Mouse (Mus musculus): Measurements from ENCODE around the gene Akt2. TPM values are rescaled to one million over a fixed set of nuclear protein-coding genes. Genes with fewer than 3 reads are reported as not detected.

The Akt2 gene
- total RNA-seq, 2 experiments from 2014 or later, result 171 to 178 TPM

DNA sequence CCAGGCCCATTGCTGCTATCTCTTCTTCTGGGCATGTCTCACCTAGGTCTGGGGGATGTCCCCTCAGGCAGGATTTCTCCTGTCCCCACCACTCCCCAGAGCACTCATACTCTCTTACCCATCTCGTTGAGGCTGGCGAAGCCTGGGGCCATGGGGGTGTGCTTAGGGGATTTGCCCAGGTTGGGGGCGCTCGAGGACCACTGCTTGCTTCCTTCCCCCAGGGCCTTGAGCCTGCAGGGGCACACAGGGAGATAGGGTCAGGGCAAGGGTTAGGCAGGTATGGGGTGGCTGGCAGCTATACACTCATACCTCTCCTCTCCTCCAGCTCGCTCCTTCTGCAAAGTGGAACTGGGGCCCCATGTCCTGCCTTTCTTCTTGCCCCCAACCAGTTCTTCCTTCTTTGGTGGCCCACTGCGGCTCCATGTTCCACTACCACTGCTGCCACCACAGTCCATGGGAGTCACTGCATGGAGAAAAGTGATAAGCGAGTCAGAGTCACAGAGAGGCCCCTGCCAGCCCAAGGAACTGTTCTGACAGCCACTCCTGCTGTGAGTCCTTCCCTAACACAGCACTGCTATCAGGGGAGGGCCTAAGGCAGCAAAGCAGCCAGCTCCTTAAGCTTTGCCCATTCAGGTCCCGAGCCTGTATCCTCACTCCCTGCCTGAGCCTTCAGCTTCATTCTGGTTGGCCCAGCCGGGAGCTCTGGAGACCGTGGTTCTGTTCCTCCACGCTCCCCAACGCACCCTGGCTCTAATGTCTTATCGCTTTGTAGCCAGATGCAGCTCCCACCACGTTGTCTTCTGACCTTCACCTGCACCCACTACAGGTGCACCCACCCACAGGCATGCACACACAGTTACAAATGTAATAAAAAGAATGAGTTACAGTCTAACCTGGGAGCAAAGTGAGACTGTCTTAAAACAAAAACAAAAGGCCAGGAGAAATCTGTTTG is 67.6 kb downstream of the Akt2 start:
- DNase-seq (ENCODE audit: low spot score), result no peak

DNA sequence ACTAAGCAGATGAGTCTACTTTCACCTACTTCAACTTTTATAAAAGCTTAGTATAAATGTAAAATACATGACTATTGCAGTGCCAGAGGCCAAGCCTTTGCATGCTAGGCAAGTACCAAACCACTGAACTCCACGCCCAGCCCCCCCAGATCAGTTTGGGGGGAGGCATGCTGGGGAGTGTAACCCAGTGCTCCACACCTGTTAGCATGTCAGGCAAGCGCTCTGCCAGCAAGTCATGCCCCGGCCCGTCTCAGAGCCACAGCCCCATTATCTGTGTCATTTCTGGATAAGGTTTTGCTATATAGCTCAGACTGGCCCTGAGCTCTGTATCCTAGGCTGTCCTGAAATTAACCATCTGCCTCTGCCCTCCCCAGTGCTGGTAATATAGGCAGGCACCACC is 70.7 kb downstream of the Akt2 start:
- no peak for DNase-seq (ENCODE audit: low spot score)

GRCm38 (mm10) chr7:27673064-27673574 is 81.8 kb downstream of the Akt2 start:
- no peak for DNase-seq (ENCODE audit: low spot score)

DNA sequence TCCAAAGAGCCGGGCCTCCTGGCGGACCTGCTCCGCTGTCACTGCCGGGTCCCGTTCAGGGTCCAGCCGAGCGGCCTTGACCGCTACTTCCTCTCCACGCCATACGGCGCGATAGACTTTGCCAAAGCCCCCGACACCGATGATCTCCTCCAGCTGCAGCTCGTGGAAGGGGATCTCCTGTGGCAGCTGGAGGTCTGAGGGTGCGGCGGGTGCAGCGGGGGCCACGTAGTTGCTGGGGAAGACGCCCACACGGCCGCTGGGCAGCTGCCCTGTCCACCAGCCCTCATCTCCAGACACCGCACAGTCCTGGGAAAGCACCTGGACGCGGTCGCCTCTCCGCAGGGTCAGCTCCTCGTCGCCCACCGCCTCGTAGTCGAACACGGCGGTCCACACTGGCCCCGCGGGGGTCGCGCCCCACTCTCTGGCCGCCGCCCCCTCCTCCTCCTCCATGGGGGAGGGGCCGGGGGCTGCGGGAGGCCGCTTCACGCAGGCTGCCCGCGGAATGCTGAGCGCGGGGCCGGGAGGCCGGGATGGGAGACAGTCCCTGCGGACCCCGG is 82.3 kb downstream of the Akt2 start:
- no peak for DNase-seq (ENCODE audit: low spot score)

DNA sequence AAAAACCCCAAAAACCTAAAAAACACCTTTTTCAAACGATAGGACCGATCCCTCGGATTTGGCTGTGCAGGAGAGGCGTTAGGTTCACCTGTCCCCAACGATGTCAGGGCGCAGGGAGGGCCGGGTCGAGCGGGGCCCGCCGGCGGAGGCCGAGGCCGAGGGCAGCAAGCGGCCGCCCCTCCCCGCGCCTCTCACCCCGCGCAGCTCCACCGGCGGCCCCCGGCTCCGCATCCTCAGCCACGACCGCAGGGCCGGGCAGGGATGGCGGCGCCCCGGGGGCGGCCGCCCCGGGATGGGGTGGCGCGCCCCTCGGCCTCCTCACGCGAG is 82.8 kb downstream of the Akt2 start:
- no peak for DNase-seq (ENCODE audit: low spot score)

- peak; percentile 93 for DNase-seq (ENCODE audit: low spot score)
These were observed 83.3 kb downstream of the Akt2 start, which contains the start of gene Map3k10 for GRCm38 (mm10) chr7:27674522-27675221. Gene Map3k10 (minus strand): TSS chr7:27674598.

DNA sequence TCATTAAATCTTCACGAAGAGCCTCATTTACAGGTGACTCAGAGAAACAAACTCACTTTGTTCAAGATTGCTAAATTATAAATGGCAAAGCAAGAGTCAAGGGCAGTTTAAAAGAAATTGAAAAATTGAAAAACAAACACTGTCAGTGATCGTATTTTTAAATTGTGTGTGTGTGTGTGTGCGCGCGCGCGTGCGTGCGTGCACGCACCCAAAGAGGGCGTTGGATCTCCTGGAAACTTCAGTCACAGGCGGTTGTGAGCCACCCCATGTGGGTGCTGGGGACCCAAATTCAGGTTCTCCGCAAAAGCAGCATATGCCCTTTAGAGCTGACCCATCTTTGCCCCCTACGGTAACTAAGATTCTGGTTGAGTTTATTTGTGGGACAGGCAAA is 83.9 kb downstream of the Akt2 start:
- no peak for DNase-seq (ENCODE audit: low spot score)

DNA sequence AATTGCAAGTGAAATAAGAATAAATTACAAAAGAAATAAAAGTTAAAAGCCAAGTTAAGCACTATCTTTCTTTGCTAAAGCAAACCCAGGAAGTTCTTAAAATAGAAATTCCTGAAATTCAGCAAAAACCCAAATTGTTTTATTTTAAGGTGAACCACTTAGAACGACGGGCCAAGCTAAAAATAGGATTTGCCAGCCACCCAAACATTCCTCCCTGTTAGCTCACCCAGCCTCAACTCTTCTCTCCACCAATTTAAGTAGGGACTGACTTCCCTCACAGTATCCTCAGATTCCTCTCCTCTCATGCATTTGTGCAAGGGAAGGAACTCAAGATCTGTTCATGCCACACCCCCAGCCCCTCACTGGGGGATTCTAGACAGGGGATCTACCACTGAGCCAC is 91.9 kb downstream of the Akt2 start:
- no peak for DNase-seq (ENCODE audit: low spot score)

GRCm38 (mm10) chr7:27685220-27685619 is 93.9 kb downstream of the Akt2 start:
- no peak for DNase-seq (ENCODE audit: low spot score)

DNA sequence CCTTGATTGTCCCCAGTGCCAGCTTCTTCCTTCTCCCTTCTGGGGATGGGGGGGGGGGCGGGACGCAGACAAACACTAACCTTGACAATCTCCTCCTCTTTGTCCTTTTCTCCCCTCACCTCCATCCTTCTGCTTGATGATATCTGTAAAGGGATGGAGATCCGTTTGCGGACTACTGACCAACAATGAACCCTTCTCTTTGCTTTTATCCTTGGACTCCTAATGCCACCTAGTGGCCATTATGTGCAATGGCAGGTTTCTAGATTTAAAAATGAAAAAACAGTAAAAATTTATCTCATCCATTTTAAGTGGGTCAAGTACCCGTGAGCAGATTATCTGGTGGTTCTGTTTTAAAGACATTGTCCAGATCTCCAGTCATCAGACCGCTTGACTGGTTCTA is 94.3 kb downstream of the Akt2 start:
- DNase-seq (ENCODE audit: low spot score), result no peak

DNA sequence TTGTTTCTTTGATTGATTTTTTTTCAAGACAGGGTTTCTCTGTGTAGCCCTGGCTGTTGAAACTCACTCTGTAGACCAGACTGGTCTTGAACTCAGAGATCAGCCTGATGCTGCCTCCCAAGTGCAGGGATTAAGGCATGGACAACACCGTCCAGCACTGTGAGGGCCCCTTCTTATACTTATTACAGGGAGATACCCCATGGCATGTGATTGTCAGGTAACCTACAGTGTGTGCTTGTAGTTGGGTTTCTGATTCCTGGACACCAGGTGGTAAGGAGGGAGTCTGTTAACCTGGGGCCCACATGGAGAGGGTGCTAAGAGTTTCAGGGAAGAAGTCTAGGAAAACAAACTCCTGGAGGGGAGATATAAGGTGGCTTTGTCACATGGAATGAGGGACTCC is 95.7 kb downstream of the Akt2 start:
- DNase-seq (ENCODE audit: low spot score), result no peak

DNA sequence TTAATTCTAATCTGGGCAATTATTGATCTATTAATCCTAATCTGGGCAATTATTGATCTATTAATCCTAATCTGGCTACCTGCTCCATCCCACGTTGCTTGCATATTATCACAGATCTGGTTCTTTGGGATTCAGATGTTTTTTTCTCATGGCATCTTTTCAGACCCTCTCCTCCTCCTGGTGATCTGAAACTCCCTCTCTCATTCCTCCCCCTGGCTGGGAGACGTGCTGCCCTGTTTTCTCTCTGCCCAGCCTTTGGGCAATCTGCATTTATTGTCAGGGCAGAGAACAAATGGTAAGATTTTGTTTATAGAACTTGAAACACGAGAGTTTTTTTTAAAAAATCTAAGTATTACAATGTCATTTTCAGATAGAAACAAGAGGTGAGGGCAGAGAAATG is 96.5 kb downstream of the Akt2 start:
- DNase-seq (ENCODE audit: low spot score), result no peak

DNA sequence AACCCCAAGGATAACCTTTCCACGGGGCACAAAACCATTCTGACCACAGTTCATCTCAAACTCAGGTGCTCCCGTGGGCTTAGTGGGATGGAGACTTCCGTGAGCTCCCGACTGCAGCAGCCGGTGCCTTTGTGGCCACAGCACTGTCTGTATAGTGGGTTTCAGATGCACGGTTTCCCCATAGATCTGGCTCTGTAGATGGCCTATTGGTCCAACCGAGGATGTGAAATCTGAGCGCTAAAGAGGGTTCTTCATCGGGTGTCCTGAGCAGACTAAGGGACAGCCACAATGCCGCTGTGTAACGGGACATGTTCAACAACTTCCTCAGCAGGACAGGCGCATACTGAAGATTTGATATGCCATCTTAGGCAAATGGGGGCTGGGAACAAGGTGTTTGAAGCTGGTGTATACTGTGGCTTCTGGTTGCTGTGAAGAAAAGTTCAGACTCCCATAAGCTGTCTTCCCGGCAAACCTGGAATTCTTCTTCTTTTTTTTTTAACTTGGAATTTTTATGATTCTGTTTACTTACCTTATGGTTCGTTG is 97.0 kb downstream of the Akt2 start:
- no peak for DNase-seq (ENCODE audit: low spot score)

DNA sequence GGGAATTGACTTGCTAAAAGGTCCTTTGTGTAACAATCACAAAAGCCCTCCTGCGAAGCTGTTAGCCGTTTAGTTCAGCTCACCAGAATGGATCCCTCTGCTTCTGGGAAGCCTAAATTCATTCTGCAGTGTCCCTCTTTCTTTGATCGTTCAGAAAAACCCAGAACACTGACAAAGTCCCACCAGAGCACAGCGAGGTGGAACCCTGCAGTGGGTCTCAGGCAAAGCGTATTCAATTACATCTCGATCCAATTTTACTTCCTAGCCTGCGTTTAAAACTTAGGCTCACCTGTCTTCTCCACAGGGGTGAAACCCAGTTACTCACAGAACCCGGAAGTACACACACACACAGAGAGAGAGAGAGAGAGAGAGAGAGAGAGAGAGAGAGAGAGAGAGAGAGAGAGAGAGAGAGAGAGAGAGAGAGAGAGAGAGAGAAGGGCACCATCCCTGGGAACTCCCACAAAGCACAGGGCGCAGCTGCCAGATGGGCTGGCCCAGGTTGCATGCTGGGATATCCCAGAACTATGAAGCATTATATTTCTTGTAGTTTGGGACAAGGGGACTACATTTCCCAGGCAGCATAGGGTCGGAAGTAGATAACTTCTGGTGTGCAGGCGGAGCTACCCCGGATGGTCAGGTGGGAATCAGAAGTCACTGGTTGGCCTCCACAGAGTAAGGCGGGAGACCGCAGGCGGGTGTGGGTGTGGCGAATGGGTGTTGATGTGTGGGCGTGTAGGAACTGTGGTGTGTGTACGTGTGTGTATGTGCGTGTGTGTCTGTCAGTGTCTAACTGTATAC is 97.7 kb downstream of the Akt2 start, which contains the start of gene Zfp607b:
Gene Zfp607b, plus strand, starts transcription at position 526 of the 798 bp plus-strand sequence.
- DNase-seq (ENCODE audit: low spot score), result peak; percentile 95

Other genes starting within 250 kb of the Akt2 start
- gene Shkbp1, start 235.5 kb upstream of the Akt2 start, total RNA-seq (2021), result 1 to 10 TPM; 2.2 to 3.0 TPM
- under 1 TPM in 1 of 2 experiments, not detected in 1; 0.57 TPM for gene Gm20479, start 234.1 kb upstream of the Akt2 start, total RNA-seq (2021)
- gene Sptbn4, start 143.9 kb upstream of the Akt2 start, total RNA-seq (2021), result not detected
- gene Blvrb, start 143.6 kb upstream of the Akt2 start, total RNA-seq (2021), result 10 to 100 TPM; 12.5 to 12.7 TPM
- gene Sertad3, start 117.8 kb upstream of the Akt2 start, total RNA-seq (2021), result 1 to 10 TPM; 3.0 to 4.0 TPM
- 1 to 10 TPM; 6.9 to 8.4 TPM for gene Sertad1, start 104.6 kb upstream of the Akt2 start, total RNA-seq (2021)
- gene Prx, start 92.2 kb upstream of the Akt2 start, total RNA-seq (2021), result 1 to 10 TPM; 5.2 to 6.6 TPM
- gene Hipk4, start 68.3 kb upstream of the Akt2 start, total RNA-seq (2021), result not detected
- gene Pld3, start 38.3 kb upstream of the Akt2 start, total RNA-seq (2021), result 10 to 100 TPM; 15.1 to 16.1 TPM
- 100 to 1,000 TPM; 103 to 116 TPM for gene 2310022A10Rik, start 38.3 kb upstream of the Akt2 start, total RNA-seq (2021)
- gene Ttc9b, start 62.4 kb downstream of the Akt2 start, total RNA-seq (2021), result not detected
- gene Map3k10, start 83.0 kb downstream of the Akt2 start, total RNA-seq (2021), result 10 to 100 TPM; 36.3 to 38.4 TPM
- under 1 TPM; 0.37 to 0.64 TPM for gene Zfp607b, start 97.8 kb downstream of the Akt2 start, total RNA-seq (2021)
- gene Zfp60, start 139.8 kb downstream of the Akt2 start, total RNA-seq (2021), result 1 to 10 TPM; 5.1 to 6.9 TPM
- 1 to 10 TPM; 3.3 to 4.1 TPM for gene Zfp626, start 215.6 kb downstream of the Akt2 start, total RNA-seq (2021)
- 1 to 10 TPM; 2.2 to 2.9 TPM for gene Zfp59, start 247.1 kb downstream of the Akt2 start, total RNA-seq (2021)